Mouse (Mus musculus): ENCODE results near the gene Dnph1.
A peak's percentile ranks its signal among the peaks of the same experiment; 100 is the strongest.

Gene Dnph1

GRCm38 (mm10) chr17:46503847-46504638, 7.5 kb downstream of the Dnph1 start:
- no peak for DNase-seq (ENCODE audit: low read depth)

- no peak for DNase-seq (ENCODE audit: low read depth)
Observed at GRCm38 (mm10) chr17:46505617-46506016, 9.1 kb downstream of the Dnph1 start.

- DNase-seq (ENCODE audit: low read depth) = peak; percentile 59
Observed at GRCm38 (mm10) chr17:46511059-46511710, 14.7 kb downstream of the Dnph1 start.

- DNase-seq (ENCODE audit: low read depth) = peak; percentile 38
Observed at GRCm38 (mm10) chr17:46513329-46513728, 16.8 kb downstream of the Dnph1 start.

- DNase-seq (ENCODE audit: low read depth) = no peak
Observed at GRCm38 (mm10) chr17:46519971-46520370, 23.5 kb downstream of the Dnph1 start.

- DNase-seq (ENCODE audit: low read depth) = no peak
Observed at GRCm38 (mm10) chr17:46520385-46520979, 24.0 kb downstream of the Dnph1 start.

GRCm38 (mm10) chr17:46521174-46521573, 24.7 kb downstream of the Dnph1 start:
- DNase-seq (ENCODE audit: low read depth) = no peak

GRCm38 (mm10) chr17:46521963-46522668, 25.6 kb downstream of the Dnph1 start:
- no peak for DNase-seq (ENCODE audit: low read depth)

GRCm38 (mm10) chr17:46525065-46525464, 28.6 kb downstream of the Dnph1 start:
- no peak for DNase-seq (ENCODE audit: low read depth)

- peak; percentile 90 for DNase-seq (ENCODE audit: low read depth)
Observed at GRCm38 (mm10) chr17:46525579-46526307, 29.2 kb downstream of the Dnph1 start.

GRCm38 (mm10) chr17:46543661-46544060, 47.1 kb downstream of the Dnph1 start:
- DNase-seq (ENCODE audit: low read depth) = no peak

- DNase-seq (ENCODE audit: low read depth) = no peak
Observed at GRCm38 (mm10) chr17:46545813-46546564, 49.5 kb downstream of the Dnph1 start, which contains the start of gene Cul9. Gene Cul9, minus strand, starts transcription at chr17:46546388.

- DNase-seq (ENCODE audit: low read depth) = no peak
Observed at GRCm38 (mm10) chr17:46546591-46546990, 50.1 kb downstream of the Dnph1 start.

- DNase-seq (ENCODE audit: low read depth) = no peak
Observed at GRCm38 (mm10) chr17:46546995-46547394, 50.5 kb downstream of the Dnph1 start.

- peak; percentile 35 for DNase-seq (ENCODE audit: low read depth)
Observed at GRCm38 (mm10) chr17:46547923-46548322, 51.4 kb downstream of the Dnph1 start.

GRCm38 (mm10) chr17:46548741-46549140, 52.2 kb downstream of the Dnph1 start:
- DNase-seq (ENCODE audit: low read depth) = no peak

GRCm38 (mm10) chr17:46549193-46549592, 52.7 kb downstream of the Dnph1 start:
- peak; percentile 63 for DNase-seq (ENCODE audit: low read depth)

Data from NIH3T3 (cell line).